Mouse (Mus musculus) MEL (cell line): ENCODE data around the gene Rgs13.

Experiments
- BHLHE40 ChIP-seq: IDR thresholded peaks from 2 replicates; pipeline ENCODE4 v1.6.1; 2012; ENCODE audit warnings: low read depth, mild to moderate bottlenecking, inconsistent platforms, low read length, improper control_type of control experiment, borderline replicate concordance
- CTCF ChIP-seq, 3 experiments: IDR thresholded peaks in 2 of 3; conservative IDR thresholded peaks in 1 of 3; 2 replicates each; pipeline ENCODE4 v1.5.1; 2011 to 2012; ENCODE audit warnings: low read length in 3 of 3, low read depth in 2 of 3, mild to moderate bottlenecking in 2 of 3, improper control_type of control experiment in 1 of 3, inconsistent platforms in 1 of 3, mixed read lengths in 1 of 3, moderate library complexity in 1 of 3; ENCODE audit not compliant: control insufficient read depth in 1 of 3, insufficient read depth in 1 of 3, poor library complexity in 1 of 3, severe bottlenecking in 1 of 3
- HCFC1 ChIP-seq: IDR thresholded peaks from 2 replicates; pipeline ENCODE4 v1.6.1; 2012; ENCODE audit warnings: low read depth, mild to moderate bottlenecking, inconsistent platforms, low read length, improper control_type of control experiment, moderate library complexity
- MAFK ChIP-seq: IDR thresholded peaks from 2 replicates; pipeline ENCODE4 v1.6.1; 2011; ENCODE audit warnings: low read depth, mild to moderate bottlenecking, low read length, improper control_type of control experiment, borderline replicate concordance
- POLR2A ChIP-seq, 2 experiments: IDR thresholded peaks; 2 replicates each; pipeline ENCODE4 v1.6.1; 2011 to 2012; ENCODE audit warnings: low read length in 2 of 2, mild to moderate bottlenecking in 2 of 2, control low read depth in 1 of 2, improper control_type of control experiment in 1 of 2, low read depth in 1 of 2, moderate library complexity in 1 of 2; ENCODE audit not compliant: control insufficient read depth in 1 of 2, insufficient read depth in 1 of 2, poor library complexity in 1 of 2
- USF1 ChIP-seq: IDR thresholded peaks from 2 replicates; pipeline ENCODE4 v1.6.1; 2014; ENCODE audit warnings: low read depth, mild to moderate bottlenecking, inconsistent platforms, low read length, improper control_type of control experiment, moderate library complexity
- ZC3H11A ChIP-seq: IDR thresholded peaks from 2 replicates; pipeline ENCODE4 v1.6.1; 2012; ENCODE audit warnings: low read depth, mild to moderate bottlenecking, inconsistent platforms, low read length, improper control_type of control experiment
- ZKSCAN1 ChIP-seq: IDR thresholded peaks from 2 replicates; pipeline ENCODE4 v1.6.1; 2012; ENCODE audit warnings: low read depth, mild to moderate bottlenecking, inconsistent platforms, low read length, improper control_type of control experiment, moderate library complexity
- ZNF384 ChIP-seq: IDR thresholded peaks from 2 replicates; pipeline ENCODE4 v1.6.1; 2012; ENCODE audit warnings: low read depth, mild to moderate bottlenecking, inconsistent platforms, low read length, improper control_type of control experiment

DNA sequence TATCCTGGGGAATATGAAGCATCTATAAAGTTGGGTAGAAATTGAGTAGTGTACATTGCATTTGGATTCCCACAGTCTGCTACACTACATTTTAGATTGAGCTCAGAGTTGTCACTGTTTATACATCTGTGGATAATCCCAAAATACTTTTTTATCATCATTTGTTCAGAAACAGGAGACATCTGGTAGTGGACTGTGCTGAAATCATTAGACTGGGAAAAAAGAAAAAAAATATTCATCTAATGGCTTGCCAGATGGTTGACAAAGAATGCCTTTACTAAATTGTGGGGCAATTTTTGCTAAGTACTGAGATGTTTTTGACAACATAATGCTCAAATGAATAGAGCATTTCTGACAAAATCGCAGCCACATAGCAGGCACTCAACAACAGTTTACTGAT lies 86.8 kb downstream of the Rgs13 start:
- TF ChIP-seq ZNF384 (no peak), BHLHE40 (no peak), CTCF (IDR thresholded peaks at IDR 0.05 in 2 of 3, conservative IDR thresholded peaks at IDR 0.05 in 1 of 3; ENCODE audit: control insufficient read depth in 1 of 3, insufficient read depth in 1 of 3, low read depth in 2 of 3, low read length in 3 of 3, poor library complexity in 1 of 3, severe bottlenecking in 1 of 3) (no peak), ZC3H11A (no peak), ZKSCAN1 (no peak), USF1 (no peak), HCFC1 (no peak), POLR2A (IDR thresholded peaks at IDR 0.05; ENCODE audit: control insufficient read depth in 1 of 2, insufficient read depth in 1 of 2, low read depth in 1 of 2, low read length in 2 of 2, poor library complexity in 1 of 2) (no peak), MAFK (no peak)
